Mouse (Mus musculus): ENCODE data around the gene Tcf7l1.

Tcf7l1 gene

DNA sequence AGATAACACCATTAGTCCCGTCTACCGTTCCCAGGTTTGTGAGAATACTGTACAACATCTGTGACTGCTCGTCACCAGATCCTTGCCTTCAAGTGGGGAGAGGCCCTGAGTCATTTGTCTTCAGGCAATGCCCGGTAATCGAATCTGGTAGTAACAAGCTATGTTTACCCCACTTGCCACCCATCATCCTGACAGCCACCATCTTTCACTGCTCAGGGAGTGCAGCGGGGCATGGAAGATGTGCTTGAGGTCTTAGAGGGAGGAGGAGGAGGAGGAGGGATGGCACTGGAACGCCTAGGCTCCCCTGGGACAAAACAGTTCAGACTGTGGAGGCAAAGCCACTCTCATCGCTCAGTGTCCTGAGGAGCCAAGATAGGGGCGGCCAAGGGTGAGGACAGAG is 74.8 kb downstream of the Tcf7l1 start:
- intact Hi-C loops (cut with DNase I), result no loop called here

DNA sequence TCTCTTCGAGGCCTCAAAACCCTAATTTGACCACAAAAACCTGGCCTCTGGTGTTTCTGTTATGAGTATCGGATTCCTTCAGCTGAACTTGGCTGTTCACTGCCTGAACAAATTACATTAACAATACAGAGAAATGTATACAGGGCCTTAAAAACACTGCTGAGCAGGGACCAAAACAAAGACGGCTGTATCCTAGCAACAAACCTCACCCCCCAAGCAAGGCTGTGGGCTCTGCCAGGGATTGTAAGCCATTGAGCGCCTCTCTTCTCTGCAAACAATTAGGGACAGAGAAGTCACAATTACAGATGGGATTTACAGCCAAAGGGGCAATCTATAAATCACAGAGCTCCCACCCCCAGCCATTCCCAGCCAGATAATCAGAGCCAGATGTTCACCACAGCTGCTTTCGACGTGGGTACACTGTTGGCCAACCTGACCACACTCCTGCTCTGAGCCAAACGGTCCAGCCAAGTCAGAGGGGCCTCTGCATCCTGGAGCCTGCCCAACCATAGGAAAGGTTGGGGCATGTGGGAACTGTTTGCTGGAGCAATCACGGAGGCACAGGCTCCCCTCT is 77.5 kb downstream of the Tcf7l1 start:
- intact Hi-C loops (cut with DNase I), result no loop called here

- intact Hi-C loops (cut with DNase I), result no loop called here
Observed at GRCm38 (mm10) chr6:72710897-72711507, 78.1 kb downstream of the Tcf7l1 start.

DNA sequence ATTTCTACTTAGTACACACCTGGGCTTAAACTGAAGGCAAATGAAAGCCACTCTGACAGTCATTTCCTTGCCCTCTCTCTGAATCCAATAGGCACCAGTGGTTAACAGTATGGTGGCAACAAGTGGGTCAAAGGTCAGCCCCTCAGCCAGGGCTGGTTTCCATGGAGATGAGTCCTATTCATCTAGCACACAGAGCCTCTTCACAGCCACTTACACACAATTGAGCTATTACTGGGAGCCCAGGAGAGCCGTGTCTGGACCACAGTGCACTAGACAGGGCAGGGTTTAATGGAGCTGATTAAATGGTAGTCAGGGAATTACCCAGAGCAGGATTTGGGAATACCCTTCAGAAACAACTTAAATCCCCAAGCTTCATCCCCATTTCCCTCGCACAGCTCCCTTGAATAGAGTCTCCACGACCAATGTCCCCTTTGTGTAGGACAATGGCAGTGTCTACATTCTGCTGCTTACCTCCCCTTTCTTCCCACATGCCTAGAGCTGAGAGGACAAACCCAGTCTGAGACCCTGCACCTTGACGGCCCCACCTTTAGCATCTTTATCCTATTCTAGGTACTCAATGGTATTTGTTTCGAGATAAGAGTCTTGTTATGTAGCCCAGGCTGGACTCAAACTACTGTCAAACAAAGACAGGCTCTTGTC is 89.5 kb downstream of the Tcf7l1 start:
- intact Hi-C loops (cut with DNase I), result no loop called here

DNA sequence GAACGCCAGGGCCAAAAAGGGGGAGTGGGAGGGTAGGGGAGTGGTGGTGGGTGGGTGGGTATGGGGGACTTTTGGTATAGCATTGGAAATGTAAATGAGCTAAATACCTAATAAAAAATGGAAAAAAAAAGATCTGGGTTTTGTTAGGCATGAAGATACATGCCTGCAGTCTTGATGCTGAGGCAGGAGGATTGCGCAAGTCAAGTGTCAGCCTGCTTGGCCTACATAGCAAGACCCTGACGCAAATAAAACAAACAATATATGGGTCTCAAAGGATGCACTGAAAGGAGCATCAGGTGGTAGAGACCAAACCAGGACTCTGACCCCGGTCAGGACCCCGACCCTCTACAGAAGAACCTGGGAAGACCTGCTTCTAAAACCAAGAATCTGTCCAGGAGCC is 90.5 kb downstream of the Tcf7l1 start:
- intact Hi-C loops (cut with DNase I), result no loop called here

GRCm38 (mm10) chr6:72696601-72697335 is 92.3 kb downstream of the Tcf7l1 start:
- intact Hi-C loops (cut with DNase I), result no loop called here

- intact Hi-C loops (cut with DNase I), result no loop called here
Observed at GRCm38 (mm10) chr6:72694791-72695204, 94.3 kb downstream of the Tcf7l1 start.

- intact Hi-C loops (cut with DNase I), result no loop called here
Observed at GRCm38 (mm10) chr6:72694047-72694790, 94.8 kb downstream of the Tcf7l1 start.

DNA sequence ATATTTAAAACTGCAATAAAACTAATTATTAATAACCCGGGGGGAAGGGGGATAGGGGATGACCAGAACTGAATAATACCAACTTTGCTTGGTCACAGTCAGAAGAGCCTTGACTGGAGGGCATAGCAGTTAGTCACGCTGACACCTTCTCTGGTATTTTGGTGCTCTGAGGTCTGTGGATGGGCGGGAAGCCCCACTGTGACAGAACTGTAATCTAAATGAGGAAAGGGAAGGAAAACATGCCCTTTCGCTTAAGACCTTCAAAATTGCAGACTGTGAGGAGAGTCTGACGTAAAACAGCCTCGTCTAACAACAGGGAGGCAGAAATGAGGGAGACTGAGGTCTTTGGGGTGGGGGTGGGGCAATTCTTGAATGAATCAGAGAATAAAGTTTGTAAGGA is 96.6 kb downstream of the Tcf7l1 start:
- intact Hi-C loops (cut with DNase I), result no loop called here

GRCm38 (mm10) chr6:72691549-72691948 is 97.5 kb downstream of the Tcf7l1 start:
- intact Hi-C loops (cut with DNase I), result no loop called here

- intact Hi-C loops (cut with DNase I), result no loop called here
Observed at GRCm38 (mm10) chr6:72690595-72690994, 98.5 kb downstream of the Tcf7l1 start.

- intact Hi-C loops (cut with DNase I), result no loop called here
Observed at GRCm38 (mm10) chr6:72690001-72690400, 99.1 kb downstream of the Tcf7l1 start.

GRCm38 (mm10) chr6:72689046-72689445 is 100.0 kb downstream of the Tcf7l1 start:
- intact Hi-C loops (cut with DNase I), result no loop called here

- intact Hi-C loops (cut with DNase I), result no loop called here
Observed at GRCm38 (mm10) chr6:72685165-72685564, 103.9 kb downstream of the Tcf7l1 start.

DNA sequence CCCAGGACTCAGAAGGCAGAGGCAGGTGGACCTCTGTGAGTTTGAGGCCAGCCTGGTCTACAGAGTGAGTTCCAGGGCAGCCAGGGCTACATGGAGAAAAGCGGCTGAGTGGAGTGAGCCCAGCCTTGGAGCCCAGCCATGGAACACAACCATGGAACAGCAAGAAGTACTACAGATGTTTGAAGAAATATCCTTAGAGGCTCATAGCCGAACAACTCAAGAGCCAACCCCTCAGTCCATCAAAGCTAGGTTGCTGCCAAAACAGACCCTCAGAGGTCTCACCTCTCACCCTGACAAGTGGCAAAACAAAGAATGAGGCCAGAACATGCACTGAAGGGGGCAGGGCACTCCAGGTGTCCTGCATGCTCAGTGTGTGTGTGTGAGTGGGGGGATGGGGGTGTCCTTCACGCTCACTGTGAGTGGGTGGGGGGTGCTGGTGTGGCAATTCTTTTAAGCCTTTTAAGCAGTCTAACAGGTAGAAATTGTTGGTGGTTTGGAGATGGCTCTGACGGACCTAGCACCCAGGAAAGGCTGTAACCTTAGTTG is 104.7 kb downstream of the Tcf7l1 start:
- intact Hi-C loops (cut with DNase I), result no loop called here

DNA sequence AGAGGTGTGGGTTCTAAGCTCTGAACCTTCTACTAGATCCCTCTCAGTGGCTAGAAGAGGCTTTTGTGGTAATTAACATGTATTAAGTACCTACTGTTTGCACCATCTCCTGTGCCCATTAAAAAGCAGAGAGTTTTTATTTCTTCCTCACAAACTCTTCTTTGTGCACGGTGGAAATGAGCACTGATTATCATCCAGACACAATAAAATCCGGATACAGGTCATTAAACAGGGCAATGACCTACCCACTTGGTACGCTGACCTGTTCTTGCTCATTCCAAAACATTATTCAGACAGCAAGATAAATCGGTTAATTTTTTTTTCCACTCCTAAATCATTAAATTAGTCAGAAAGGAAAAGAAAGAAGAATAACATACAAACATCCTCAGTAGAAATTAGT is 106.8 kb downstream of the Tcf7l1 start:
- intact Hi-C loops (cut with DNase I), result no loop called here

DNA sequence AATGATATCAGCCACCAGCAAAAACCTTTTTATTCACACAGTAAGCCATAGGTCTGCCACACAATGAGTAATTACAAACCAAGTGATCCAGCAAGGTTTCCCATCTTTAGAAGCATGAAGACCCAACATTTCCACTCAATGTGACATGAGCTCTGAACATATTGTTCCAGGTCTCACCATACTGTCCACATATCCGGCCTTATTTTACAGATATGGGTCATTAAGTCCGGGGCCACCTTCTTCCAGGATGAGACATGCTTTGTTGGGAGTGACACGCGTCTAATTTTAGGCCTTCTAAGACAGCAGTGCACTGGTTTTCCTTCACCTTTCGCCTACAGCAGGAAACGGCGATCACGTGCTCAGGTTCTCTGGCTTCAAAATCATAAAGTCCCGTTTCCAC is 108.1 kb downstream of the Tcf7l1 start:
- intact Hi-C loops (cut with DNase I), result no loop called here

GRCm38 (mm10) chr6:72678631-72679030 is 110.4 kb downstream of the Tcf7l1 start:
- intact Hi-C loops (cut with DNase I), result no loop called here

DNA sequence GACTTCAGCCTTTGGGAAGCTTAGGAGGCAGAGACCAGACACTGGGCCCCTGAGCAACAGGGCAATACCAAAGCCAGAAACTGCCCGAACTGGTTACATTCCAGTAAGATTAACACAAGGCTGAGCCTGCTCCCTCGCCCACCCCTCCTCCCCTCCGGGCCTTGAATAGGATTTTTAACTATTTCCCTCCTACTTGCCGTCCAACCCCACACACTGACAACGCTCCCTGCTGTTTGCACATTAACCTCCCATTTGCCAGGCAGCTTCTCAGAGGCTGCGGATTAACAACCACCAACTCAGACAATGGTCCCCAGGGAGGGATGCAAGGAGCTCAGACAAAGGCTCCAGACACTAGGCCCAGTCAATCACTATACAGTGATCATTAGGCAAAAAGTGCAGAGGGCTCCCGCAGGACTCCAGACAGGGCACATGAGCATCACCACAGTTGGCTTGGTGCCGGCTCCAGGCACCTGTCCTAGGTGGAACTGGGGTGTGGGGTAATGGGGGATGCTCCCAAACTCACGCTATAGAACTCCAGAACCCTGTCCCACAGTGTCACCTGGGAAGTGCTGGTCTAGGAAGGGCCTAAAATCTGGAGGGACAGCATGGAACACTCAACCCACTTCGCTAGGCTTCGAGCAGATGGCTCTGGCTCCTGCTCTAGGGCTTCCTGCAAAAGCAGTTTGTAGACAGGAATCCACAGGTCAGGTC is 111.4 kb downstream of the Tcf7l1 start:
- intact Hi-C loops (cut with DNase I), result no loop called here

DNA sequence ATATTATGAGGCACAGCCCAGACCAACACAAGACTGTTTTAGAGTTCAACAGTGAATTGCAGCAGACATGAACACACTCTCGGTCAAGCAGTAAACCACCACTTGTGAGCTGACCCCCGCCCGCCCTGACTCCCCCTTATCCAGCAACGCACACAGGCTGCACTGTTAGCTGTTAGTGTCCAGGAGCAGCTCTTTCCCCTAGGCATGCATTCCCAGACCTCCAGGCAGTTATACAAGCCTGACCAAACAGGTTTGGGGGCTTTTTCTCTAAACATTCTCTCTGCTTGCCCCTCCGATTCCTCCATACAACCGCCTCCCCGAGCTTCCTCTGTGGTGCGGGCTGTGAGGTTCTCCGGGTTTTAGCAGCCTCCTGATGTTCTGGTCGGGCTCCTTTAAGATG is 112.0 kb downstream of the Tcf7l1 start:
- intact Hi-C loops (cut with DNase I), result no loop called here

DNA sequence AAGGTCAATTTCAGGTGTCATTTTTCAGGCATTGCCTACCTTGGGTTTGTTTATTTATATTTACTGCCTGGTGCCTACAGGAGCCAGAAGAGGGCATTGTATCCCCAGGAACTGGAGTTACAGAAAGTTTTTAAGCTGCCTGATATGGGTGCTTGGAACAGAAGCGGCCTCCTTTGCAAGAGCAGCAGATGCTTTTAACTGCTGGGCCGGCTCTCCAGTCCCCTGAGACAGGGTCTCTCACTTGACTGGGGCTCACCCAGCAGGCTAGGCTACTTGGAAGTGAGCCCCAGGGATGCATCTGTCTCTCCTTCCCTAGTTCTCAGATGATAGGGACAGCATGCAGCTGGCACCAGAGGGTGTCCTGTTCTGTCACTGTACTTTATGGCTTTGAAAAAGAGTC is 112.7 kb downstream of the Tcf7l1 start:
- intact Hi-C loops (cut with DNase I), result no loop called here

Measured in adrenal gland (tissue).